Mouse (Mus musculus): ENCODE results near the gene Scarf2.

- TF ChIP-seq CTCF (IDR thresholded peaks at IDR 0.05; ENCODE audit: borderline replicate concordance, extremely low read depth, insufficient read depth, insufficient read length) (no peak), POLR2A (IDR thresholded peaks at IDR 0.05; ENCODE audit: borderline replicate concordance, extremely low read depth, insufficient read depth, insufficient read length, poor library complexity, severe bottlenecking) (no peak)
These were observed 5.4 kb downstream of the Scarf2 start for GRCm38 (mm10) chr16:17802456-17802838.
